Mouse (Mus musculus): ENCODE results near the gene Luzp2. TPM values are rescaled to one million over a fixed set of nuclear protein-coding genes. Genes with fewer than 3 reads are reported as not detected.

Gene Luzp2
- polyA plus RNA-seq, 1 experiment from 2014 or later: 3.8 TPM

DNA sequence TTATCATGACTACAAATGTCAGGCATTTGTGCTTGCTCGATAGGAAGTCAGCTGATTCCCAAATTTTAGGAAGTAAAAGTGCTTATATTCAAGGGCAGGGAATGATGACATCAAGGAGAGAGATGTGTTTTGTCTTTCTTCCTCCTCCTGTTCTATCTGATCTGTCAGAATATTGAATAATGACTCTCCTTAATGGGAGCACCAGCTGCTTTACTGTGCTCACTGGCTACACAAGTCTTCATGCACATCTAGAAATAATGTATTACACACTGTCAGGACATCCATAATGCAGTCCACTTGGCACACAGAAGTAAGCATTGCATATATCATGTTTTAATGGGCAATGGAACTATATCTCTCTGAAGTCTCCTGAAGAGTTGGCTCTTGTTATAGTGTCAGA, 17.6 kb downstream of the Luzp2 start:
- Histone ChIP-seq H3K36me3 (ENCODE audit: control insufficient read depth, insufficient read depth, low read length) (no peaks in the 10 kb centered on the region), H3K27me3 (ENCODE audit: control insufficient read depth, insufficient read depth, low read length) (no peaks in the 10 kb centered on the region), H3K4me3 (ENCODE audit: low read depth, low read length) (no peak overlapping the region), H3K9me3 (ENCODE audit: control insufficient read depth, low read length) (no peaks in the 10 kb centered on the region), H3K27ac (ENCODE audit: low read depth, low read length) (no peak overlapping the region), H3K4me2 (ENCODE audit: low read depth) (no peak overlapping the region), H3K9ac (ENCODE audit: low read length) (no peak overlapping the region), H3K4me1 (ENCODE audit: control insufficient read depth, insufficient read depth, low read length) (no peaks in the 10 kb centered on the region)
- no peak for ATAC-seq (ENCODE audit: insufficient read depth, low FRiP score, low TSS enrichment)
- WGBS: 59% methylated on average over 1 of the region's 1 CpGs
- DNase-seq (ENCODE audit: low spot score): no peak

DNA sequence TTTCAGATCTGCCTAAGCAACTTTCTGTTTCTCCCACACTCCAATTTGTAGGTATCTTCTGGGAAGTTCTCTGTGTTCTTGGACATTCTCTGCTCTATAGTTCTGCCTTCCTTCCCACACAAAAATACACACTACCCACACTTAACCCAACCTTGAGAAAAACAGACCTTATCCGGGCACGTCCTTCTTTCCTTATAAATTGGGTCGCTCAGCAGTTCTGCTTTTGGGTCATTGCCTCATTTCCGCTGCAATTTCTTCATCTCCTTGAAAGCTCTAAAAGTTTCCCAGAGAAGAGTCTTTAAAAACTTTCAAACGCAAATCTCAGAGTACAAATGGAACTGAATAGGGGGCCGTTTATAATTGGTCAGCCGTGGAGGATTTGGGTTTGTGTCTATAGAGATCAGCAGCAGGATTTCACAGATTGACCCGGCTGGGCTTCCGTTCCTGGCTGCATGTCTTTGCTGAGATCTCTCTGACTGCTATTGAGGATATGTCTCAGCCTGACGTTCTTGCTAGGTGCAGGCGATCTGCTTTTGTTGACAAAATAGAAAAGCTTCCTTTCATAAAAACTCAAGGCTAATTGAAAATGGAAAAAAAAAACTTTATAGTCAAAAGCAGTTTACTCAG, 26.0 kb downstream of the Luzp2 start:
- no peak for DNase-seq (ENCODE audit: low spot score)
- no peaks in the 10 kb centered on the region for H3K36me3 ChIP-seq (ENCODE audit: control insufficient read depth, insufficient read depth, low read length)
- H3K27ac ChIP-seq (ENCODE audit: low read depth, low read length): no peak overlapping the region
- H3K4me3 ChIP-seq (ENCODE audit: low read depth, low read length): no peak overlapping the region
- no peak for ATAC-seq (ENCODE audit: insufficient read depth, low FRiP score, low TSS enrichment)
- no peaks in the 10 kb centered on the region for H3K9me3 ChIP-seq (ENCODE audit: control insufficient read depth, low read length)
- no peak overlapping the region for H3K9ac ChIP-seq (ENCODE audit: low read length)
- 76% methylated on average over 11 of the region's 11 CpGs for WGBS
- H3K4me2 ChIP-seq (ENCODE audit: low read depth): no peak overlapping the region
- H3K4me1 ChIP-seq (ENCODE audit: control insufficient read depth, insufficient read depth, low read length): no peaks in the 10 kb centered on the region
- no peaks in the 10 kb centered on the region for H3K27me3 ChIP-seq (ENCODE audit: control insufficient read depth, insufficient read depth, low read length)

DNA sequence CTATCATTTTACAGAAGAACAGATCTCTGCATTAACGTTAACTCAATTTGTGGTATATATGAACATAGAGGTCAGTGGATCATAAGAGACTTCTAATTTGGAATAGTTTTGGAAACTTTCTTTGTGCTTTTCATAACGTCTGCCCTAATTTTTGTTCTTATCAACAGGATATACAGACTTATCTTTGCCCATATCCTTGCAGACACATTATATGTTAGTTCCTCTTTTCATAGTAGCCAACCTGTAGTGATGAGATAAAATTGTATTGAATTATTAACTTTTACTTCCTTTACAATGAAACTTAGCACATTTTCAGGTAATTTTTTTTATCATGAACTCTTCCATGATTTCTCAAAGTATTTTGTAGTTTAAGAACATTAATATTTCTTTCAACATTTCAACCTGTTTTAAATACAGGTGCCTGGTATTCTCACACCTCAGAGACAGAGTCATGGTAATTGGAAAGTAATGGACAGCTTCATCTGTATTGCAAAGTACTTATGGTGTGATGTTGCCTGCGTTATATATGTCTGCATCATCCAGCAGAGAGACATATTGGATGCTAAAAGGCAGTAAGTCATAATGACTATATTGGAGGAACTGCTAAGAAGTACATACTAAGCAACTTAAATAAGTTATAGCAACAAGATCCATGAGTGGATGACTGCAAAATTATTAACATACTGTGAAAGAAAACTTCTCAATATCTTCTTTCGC, 43.8 kb downstream of the Luzp2 start:
- DNase-seq (ENCODE audit: low spot score) (no peak), ATAC-seq (ENCODE audit: insufficient read depth, low FRiP score, low TSS enrichment) (no peak)
- Histone ChIP-seq H3K27ac (ENCODE audit: low read depth, low read length) (no peak overlapping the region), H3K4me3 (ENCODE audit: low read depth, low read length) (no peak overlapping the region), H3K4me1 (ENCODE audit: control insufficient read depth, insufficient read depth, low read length) (no peaks in the 10 kb centered on the region), H3K27me3 (ENCODE audit: control insufficient read depth, insufficient read depth, low read length) (no peaks in the 10 kb centered on the region), H3K9me3 (ENCODE audit: control insufficient read depth, low read length) (no peaks in the 10 kb centered on the region), H3K9ac (ENCODE audit: low read length) (no peak overlapping the region), H3K36me3 (ENCODE audit: control insufficient read depth, insufficient read depth, low read length) (no peaks in the 10 kb centered on the region), H3K4me2 (ENCODE audit: low read depth) (no peak overlapping the region)
- WGBS: 90% methylated on average over 4 of the region's 4 CpGs

DNA sequence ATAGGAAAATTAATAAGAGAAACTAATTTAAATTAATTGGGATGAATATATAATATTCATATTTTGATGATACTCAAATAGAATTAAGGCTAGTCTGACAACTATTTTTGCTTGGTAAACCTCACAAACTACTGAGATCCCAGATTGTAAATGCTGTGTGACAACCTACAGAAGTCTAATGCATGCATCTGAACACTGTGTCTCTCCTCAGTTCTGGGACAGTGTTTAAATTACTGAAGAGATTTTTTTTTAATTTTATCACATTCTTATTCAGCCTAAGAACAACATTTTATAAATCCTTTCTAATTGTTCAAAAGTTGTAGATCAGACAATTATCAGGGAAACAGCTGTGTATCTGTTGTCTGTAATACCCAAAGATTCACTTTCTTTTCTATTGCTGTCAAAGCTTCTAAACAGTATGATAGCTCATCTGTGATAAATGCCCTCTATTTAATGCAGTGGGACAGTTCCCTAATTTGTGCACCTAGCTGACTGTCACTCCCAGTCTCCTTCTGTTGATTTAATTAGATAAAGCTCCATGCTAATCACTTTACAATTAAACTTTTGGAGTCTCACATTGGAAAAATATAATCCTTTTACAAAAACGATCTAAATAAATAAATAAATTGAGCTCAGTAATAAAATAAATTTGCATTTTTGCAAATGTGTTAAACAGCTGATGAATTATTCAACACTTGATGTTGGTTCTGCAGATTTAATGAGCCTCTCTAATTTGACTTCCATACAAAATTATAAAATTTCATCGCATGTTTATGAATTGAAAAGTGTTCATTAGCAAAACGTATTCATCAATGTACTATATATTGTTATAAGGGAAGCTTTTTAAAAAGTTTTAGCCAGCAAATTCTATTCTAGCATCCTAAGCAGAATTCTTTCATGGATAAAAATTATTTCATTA, 58.7 kb downstream of the Luzp2 start:
- WGBS: 81% methylated on average over 3 of the region's 3 CpGs

DNA sequence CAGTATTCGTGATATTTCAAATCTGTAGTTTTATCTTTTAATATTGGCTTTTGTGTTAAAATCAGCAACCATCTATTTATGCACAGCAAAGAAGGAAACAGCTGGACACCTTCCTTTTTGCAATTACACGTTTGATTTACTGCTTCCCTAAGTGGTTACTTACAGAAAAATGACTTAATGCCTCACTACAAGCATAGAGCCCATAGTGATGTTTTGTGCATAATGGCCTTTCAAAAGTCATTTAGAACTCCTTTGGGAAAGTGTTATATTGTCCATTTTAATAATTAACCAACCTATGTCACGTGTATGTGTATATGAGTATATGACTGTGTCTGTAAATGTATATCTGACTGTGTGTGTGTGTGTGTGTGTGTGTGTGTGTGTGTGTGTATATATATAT, 63.3 kb downstream of the Luzp2 start:
- Histone ChIP-seq H3K27me3 (ENCODE audit: control insufficient read depth, insufficient read depth, low read length) (no peaks in the 10 kb centered on the region), H3K4me1 (ENCODE audit: control insufficient read depth, insufficient read depth, low read length) (no peaks in the 10 kb centered on the region), H3K4me3 (ENCODE audit: low read depth, low read length) (no peak overlapping the region), H3K9ac (ENCODE audit: low read length) (no peak overlapping the region), H3K27ac (ENCODE audit: low read depth, low read length) (no peak overlapping the region), H3K4me2 (ENCODE audit: low read depth) (no peak overlapping the region), H3K9me3 (ENCODE audit: control insufficient read depth, low read length) (no peaks in the 10 kb centered on the region), H3K36me3 (ENCODE audit: control insufficient read depth, insufficient read depth, low read length) (no peaks in the 10 kb centered on the region)
- 81% methylated on average over 3 of the region's 3 CpGs for WGBS
- ATAC-seq (ENCODE audit: insufficient read depth, low FRiP score, low TSS enrichment) (no peak), DNase-seq (ENCODE audit: low spot score) (no peak)

More for the DNA sequence above, 58.7 kb downstream of the Luzp2 start:
- no peaks in the 10 kb centered on the region for H3K36me3 ChIP-seq (ENCODE audit: control insufficient read depth, insufficient read depth, low read length)
- no peak for DNase-seq (ENCODE audit: low spot score)
- H3K4me3 ChIP-seq (ENCODE audit: low read depth, low read length): no peak overlapping the region
- no peaks in the 10 kb centered on the region for H3K27me3 ChIP-seq (ENCODE audit: control insufficient read depth, insufficient read depth, low read length)
- H3K9ac ChIP-seq (ENCODE audit: low read length): no peak overlapping the region
- no peak overlapping the region for H3K27ac ChIP-seq (ENCODE audit: low read depth, low read length)
- no peaks in the 10 kb centered on the region for H3K9me3 ChIP-seq (ENCODE audit: control insufficient read depth, low read length)
- H3K4me1 ChIP-seq (ENCODE audit: control insufficient read depth, insufficient read depth, low read length): no peaks in the 10 kb centered on the region
- ATAC-seq (ENCODE audit: insufficient read depth, low FRiP score, low TSS enrichment): no peak
- H3K4me2 ChIP-seq (ENCODE audit: low read depth): no peak overlapping the region

DNA sequence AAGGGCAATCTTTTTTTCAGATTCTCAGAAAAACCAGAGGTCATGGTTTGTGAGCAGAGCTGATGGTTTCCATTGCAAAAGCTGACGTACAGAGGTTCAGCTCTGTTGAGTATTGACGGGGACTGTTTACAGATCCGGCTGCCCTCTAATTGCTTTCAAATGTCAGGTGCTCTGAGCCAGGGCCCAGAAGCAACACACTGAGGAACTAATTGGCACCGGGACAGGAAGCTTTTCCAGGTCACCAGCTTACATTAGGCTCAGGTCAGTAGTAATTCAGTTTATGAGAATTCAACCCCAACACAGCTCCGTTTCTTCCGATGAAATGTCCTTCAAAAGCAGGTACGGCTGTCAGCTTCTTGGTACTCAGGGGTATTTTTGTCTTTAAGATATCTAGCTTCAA, 74.7 kb downstream of the Luzp2 start:
- no peak overlapping the region for H3K4me3 ChIP-seq (ENCODE audit: low read depth, low read length)
- no peak for ATAC-seq (ENCODE audit: insufficient read depth, low FRiP score, low TSS enrichment)
- 77% methylated on average over 7 of the region's 7 CpGs for WGBS
- no peaks in the 10 kb centered on the region for H3K27me3 ChIP-seq (ENCODE audit: control insufficient read depth, insufficient read depth, low read length)
- no peak overlapping the region for H3K9ac ChIP-seq (ENCODE audit: low read length)
- H3K27ac ChIP-seq (ENCODE audit: low read depth, low read length): no peak overlapping the region
- H3K4me2 ChIP-seq (ENCODE audit: low read depth): no peak overlapping the region
- H3K36me3 ChIP-seq (ENCODE audit: control insufficient read depth, insufficient read depth, low read length): no peaks in the 10 kb centered on the region
- no peaks in the 10 kb centered on the region for H3K4me1 ChIP-seq (ENCODE audit: control insufficient read depth, insufficient read depth, low read length)
- H3K9me3 ChIP-seq (ENCODE audit: control insufficient read depth, low read length): no peaks in the 10 kb centered on the region
- DNase-seq (ENCODE audit: low spot score): no peak

DNA sequence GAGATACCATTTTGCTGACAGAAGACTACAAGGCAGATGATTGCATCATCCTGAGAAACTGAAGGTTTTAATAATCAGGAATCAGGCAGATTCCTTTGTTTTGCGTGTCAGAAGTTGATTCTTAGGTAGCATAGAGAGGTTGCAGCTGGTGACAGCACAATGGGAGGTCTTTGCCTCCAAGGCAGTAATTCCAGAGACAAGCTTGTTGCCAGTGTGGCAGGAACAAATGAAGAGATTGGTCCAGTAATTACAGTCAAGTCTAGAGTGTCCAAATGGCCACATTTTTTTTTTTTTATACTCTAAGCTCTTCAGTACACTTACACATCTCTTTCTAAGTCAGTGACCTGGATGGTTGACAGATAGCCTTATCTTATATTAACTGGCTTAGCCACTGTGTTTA, 78.7 kb downstream of the Luzp2 start:
- Histone ChIP-seq H3K36me3 (ENCODE audit: control insufficient read depth, insufficient read depth, low read length) (no peaks in the 10 kb centered on the region), H3K9ac (ENCODE audit: low read length) (no peak overlapping the region), H3K9me3 (ENCODE audit: control insufficient read depth, low read length) (no peaks in the 10 kb centered on the region), H3K4me3 (ENCODE audit: low read depth, low read length) (no peak overlapping the region), H3K27me3 (ENCODE audit: control insufficient read depth, insufficient read depth, low read length) (no peaks in the 10 kb centered on the region), H3K4me2 (ENCODE audit: low read depth) (no peak overlapping the region), H3K27ac (ENCODE audit: low read depth, low read length) (no peak overlapping the region), H3K4me1 (ENCODE audit: control insufficient read depth, insufficient read depth, low read length) (no peaks in the 10 kb centered on the region)
- DNase-seq (ENCODE audit: low spot score) (no peak), ATAC-seq (ENCODE audit: insufficient read depth, low FRiP score, low TSS enrichment) (no peak)
- WGBS: 39% methylated on average over 1 of the region's 1 CpGs

DNA sequence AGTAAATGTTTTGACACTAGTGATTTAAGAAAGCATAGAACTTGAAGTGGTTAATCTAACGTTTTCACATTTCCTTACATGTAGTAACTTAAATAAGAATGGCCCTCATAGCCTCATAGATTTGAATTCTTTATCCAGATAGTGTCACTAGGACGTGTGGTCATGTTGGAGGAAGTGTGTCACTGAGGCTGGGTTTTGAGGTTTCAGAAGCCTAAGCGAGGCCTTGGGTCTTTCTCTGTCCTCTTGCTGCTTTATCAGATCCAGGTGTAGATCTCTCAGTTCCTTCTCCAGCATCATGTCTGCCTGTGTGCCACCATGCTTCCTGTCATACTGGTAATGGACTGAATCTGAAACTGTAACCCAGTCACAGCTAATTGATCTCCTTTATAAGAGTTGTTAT, 86.7 kb downstream of the Luzp2 start:
- Histone ChIP-seq H3K9me3 (ENCODE audit: control insufficient read depth, low read length) (no peaks in the 10 kb centered on the region), H3K4me3 (ENCODE audit: low read depth, low read length) (no peak overlapping the region), H3K9ac (ENCODE audit: low read length) (no peak overlapping the region), H3K4me2 (ENCODE audit: low read depth) (no peak overlapping the region), H3K27ac (ENCODE audit: low read depth, low read length) (no peak overlapping the region), H3K4me1 (ENCODE audit: control insufficient read depth, insufficient read depth, low read length) (no peaks in the 10 kb centered on the region), H3K36me3 (ENCODE audit: control insufficient read depth, insufficient read depth, low read length) (no peaks in the 10 kb centered on the region), H3K27me3 (ENCODE audit: control insufficient read depth, insufficient read depth, low read length) (no peaks in the 10 kb centered on the region)
- ATAC-seq (ENCODE audit: insufficient read depth, low FRiP score, low TSS enrichment) (no peak), DNase-seq (ENCODE audit: low spot score) (no peak)
- WGBS: 76% methylated on average over 3 of the region's 3 CpGs

Data from neural tube, embryonic 11.5 days (tissue).